Mouse (Mus musculus) kidney, embryonic 16.5 days (tissue): ENCODE measurements around the gene Exoc3. TPM values are rescaled to one million over a fixed set of nuclear protein-coding genes. Genes with fewer than 3 reads are reported as not detected.

Experiments used
- ATAC-seq: fragments of 200-750 bp; cut with Nextera tagmentation; 2 replicates; pipeline ENCODE4 v1.8.0; 2017; ENCODE audit warnings: moderate TSS enrichment; ENCODE audit not compliant: low FRiP score, low TSS enrichment
- H3K27ac ChIP-seq: fragments of 300-500 bp; sonication (generic); 2 replicates; pipeline ENCODE4 v1.5.1; 2014; ENCODE audit warnings: low read length
- H3K27me3 ChIP-seq: fragments of 300-500 bp; sonication (generic); 2 replicates; pipeline ENCODE4 v1.6.1; 2014; ENCODE audit warnings: low read length, control low read depth, mixed read lengths; ENCODE audit not compliant: insufficient read depth
- H3K36me3 ChIP-seq: fragments of 300-500 bp; sonication (generic); 2 replicates; pipeline ENCODE4 v1.6.1; 2014; ENCODE audit warnings: low read length, control low read depth, mixed read lengths; ENCODE audit not compliant: insufficient read depth
- H3K4me1 ChIP-seq: fragments of 300-500 bp; sonication (generic); 2 replicates; pipeline ENCODE4 v1.6.1; 2014; ENCODE audit warnings: low read length, control low read depth, mixed read lengths; ENCODE audit not compliant: insufficient read depth
- H3K4me2 ChIP-seq: fragments of 300-500 bp; sonication (generic); replicated peaks from 2 replicates; pipeline ENCODE4 v1.6.1; 2014; ENCODE audit warnings: low read depth, low read length
- H3K4me3 ChIP-seq: fragments of 300-500 bp; sonication (generic); 2 replicates; pipeline ENCODE4 v1.5.1; 2014; ENCODE audit warnings: mild to moderate bottlenecking, low read length
- H3K9ac ChIP-seq: fragments of 300-500 bp; sonication (generic); replicated peaks from 2 replicates; pipeline ENCODE4 v1.6.1; 2014; ENCODE audit warnings: low read length
- H3K9me3 ChIP-seq: fragments of 300-500 bp; sonication (generic); 2 replicates; pipeline ENCODE4 v1.6.1; 2016; ENCODE audit warnings: low read length, control low read depth
- WGBS: fragments of 180-500 bp; shearing (Covaris S2); extraction: QIAGEN DNeasy Blood & Tissue Kit; methylation state at CpG from one replicate; pipeline ENCODE4 v1.1.7; 2014; 5-methylcytosine and 5-hydroxymethylcytosine counted together
- polyA plus RNA-seq: library from polyadenylated mRNA; unstranded; fragments of >200 nt; fragmentation: Nextera tagmentation; extraction: Ambion mirVana; gene quantifications from 2 replicates; pipeline ENCODE4 v1.2.1, GENCODE M21; 2015

Gene Exoc3
- polyA plus RNA-seq = 68.1 and 70.0 TPM in 2 replicates

GRCm38 (mm10) chr13:74208317-74208985, at the start of gene Exoc3:
Exoc3 (minus strand) TSS chr13:74208732.
- ATAC-seq = peak; percentile 99
- H3K27ac ChIP-seq = peak within 1 kb of the TSS; percentile 97
- peaks cover 12% of the 10 kb centered on the region for H3K4me1 ChIP-seq
- peaks cover 14% of the 10 kb centered on the region; the same call in 1 of the 2 replicates for H3K36me3 ChIP-seq
- H3K4me2 ChIP-seq = peak within 1 kb of the TSS; percentile 92
- H3K9me3 ChIP-seq = no peaks in the 10 kb centered on the region
- peak within 1 kb of the TSS; percentile 87 for H3K4me3 ChIP-seq
- H3K9ac ChIP-seq = peak within 1 kb of the TSS; percentile 88
- under 1% methylated on average over 39 of the region's 39 CpGs for WGBS
- no peaks in the 10 kb centered on the region for H3K27me3 ChIP-seq

- peaks cover 7% of the 10 kb centered on the region for H3K4me1 ChIP-seq
- no peak overlapping the region for H3K4me3 ChIP-seq
- H3K9ac ChIP-seq = no peak overlapping the region
- no peaks in the 10 kb centered on the region; the same call in 1 of the 2 replicates for H3K27me3 ChIP-seq
- H3K4me2 ChIP-seq = no peak overlapping the region
- ATAC-seq = no peak
- H3K36me3 ChIP-seq = no peaks in the 10 kb centered on the region
- H3K27ac ChIP-seq = no peak overlapping the region
- H3K9me3 ChIP-seq = no peaks in the 10 kb centered on the region
Observed at GRCm38 (mm10) chr13:74246494-74246893, 38.0 kb upstream of the Exoc3 start.

- H3K9me3 ChIP-seq = no peaks in the 10 kb centered on the region
- 0 out of 2 replicates have a peak, but pooled peaks have one; percentile 23 for ATAC-seq
- H3K4me2 ChIP-seq = peak overlapping the region; percentile 30
- 76% methylated on average over 4 of the region's 4 CpGs for WGBS
- H3K4me3 ChIP-seq = peak overlapping the region; percentile 12; the same call in 1 of the 2 replicates
- H3K27me3 ChIP-seq = no peaks in the 10 kb centered on the region; the same call in 1 of the 2 replicates
- H3K9ac ChIP-seq = no peak overlapping the region
- no peak overlapping the region for H3K27ac ChIP-seq
- no peaks in the 10 kb centered on the region for H3K36me3 ChIP-seq
- H3K4me1 ChIP-seq = peaks cover 7% of the 10 kb centered on the region
Observed at GRCm38 (mm10) chr13:74245899-74246231, 37.3 kb upstream of the Exoc3 start.

- peaks cover 7% of the 10 kb centered on the region for H3K4me1 ChIP-seq
- no peaks in the 10 kb centered on the region for H3K36me3 ChIP-seq
- no peaks in the 10 kb centered on the region for H3K9me3 ChIP-seq
- ATAC-seq = peak; percentile 94
- H3K4me2 ChIP-seq = peak overlapping the region; percentile 30
- H3K27me3 ChIP-seq = no peaks in the 10 kb centered on the region; the same call in 1 of the 2 replicates
- no peak overlapping the region for H3K27ac ChIP-seq
- H3K9ac ChIP-seq = no peak overlapping the region
- WGBS = 28% methylated on average over 17 of the region's 17 CpGs
- H3K4me3 ChIP-seq = peak overlapping the region; percentile 12; the same call in 1 of the 2 replicates
Observed at GRCm38 (mm10) chr13:74245214-74245898, 36.8 kb upstream of the Exoc3 start.

- H3K36me3 ChIP-seq = no peaks in the 10 kb centered on the region
- H3K4me3 ChIP-seq = no peak overlapping the region
- H3K27me3 ChIP-seq = no peaks in the 10 kb centered on the region
- WGBS = 66% methylated on average over 7 of the region's 7 CpGs
- no peaks in the 10 kb centered on the region for H3K4me1 ChIP-seq
- H3K4me2 ChIP-seq = no peak overlapping the region
- no peaks in the 10 kb centered on the region for H3K9me3 ChIP-seq
- no peak for ATAC-seq
- no peak overlapping the region for H3K9ac ChIP-seq
- H3K27ac ChIP-seq = no peak overlapping the region
Observed at GRCm38 (mm10) chr13:74237574-74237973, 29.0 kb upstream of the Exoc3 start.

GRCm38 (mm10) chr13:74220659-74221058, 12.1 kb upstream of the Exoc3 start:
- no peak for ATAC-seq
- 34% methylated on average over 1 of the region's 1 CpGs for WGBS

GRCm38 (mm10) chr13:74218441-74218840, 9.9 kb upstream of the Exoc3 start:
- Histone ChIP-seq H3K27ac (no peak overlapping the region), H3K4me2 (no peak overlapping the region), H3K4me1 (no peaks in the 10 kb centered on the region), H3K9me3 (no peaks in the 10 kb centered on the region), H3K36me3 (no peaks in the 10 kb centered on the region), H3K4me3 (no peak overlapping the region), H3K9ac (no peak overlapping the region), H3K27me3 (no peaks in the 10 kb centered on the region)
- ATAC-seq = no peak
- WGBS = 82% methylated on average over 3 of the region's 3 CpGs

More at GRCm38 (mm10) chr13:74220659-74221058, 12.1 kb upstream of the Exoc3 start:
- no peaks in the 10 kb centered on the region for H3K4me1 ChIP-seq
- H3K9ac ChIP-seq = no peak overlapping the region
- H3K9me3 ChIP-seq = no peaks in the 10 kb centered on the region
- H3K4me2 ChIP-seq = no peak overlapping the region
- no peak overlapping the region for H3K4me3 ChIP-seq
- no peak overlapping the region for H3K27ac ChIP-seq
- H3K36me3 ChIP-seq = no peaks in the 10 kb centered on the region
- H3K27me3 ChIP-seq = no peaks in the 10 kb centered on the region

- Histone ChIP-seq H3K36me3 (peaks cover 9% of the 10 kb centered on the region; the same call in 1 of the 2 replicates), H3K9me3 (no peaks in the 10 kb centered on the region), H3K27ac (peak overlapping the region; percentile 97), H3K4me2 (peak overlapping the region; percentile 92), H3K4me1 (peaks cover 12% of the 10 kb centered on the region), H3K27me3 (no peaks in the 10 kb centered on the region), H3K9ac (peak overlapping the region; percentile 88), H3K4me3 (peak overlapping the region; percentile 87)
- 19% methylated on average over 12 of the region's 12 CpGs for WGBS
- ATAC-seq = peak; percentile 37; the same call in 1 of the 2 replicates
Observed at GRCm38 (mm10) chr13:74208986-74209345, 434 bp upstream of the Exoc3 start.

GRCm38 (mm10) chr13:74196451-74196850, 12.1 kb downstream of the Exoc3 start:
- 76% methylated on average over 3 of the region's 3 CpGs for WGBS
- no peaks in the 10 kb centered on the region for H3K4me1 ChIP-seq
- no peaks in the 10 kb centered on the region for H3K9me3 ChIP-seq
- no peak overlapping the region for H3K27ac ChIP-seq
- no peak overlapping the region for H3K4me3 ChIP-seq
- no peaks in the 10 kb centered on the region for H3K27me3 ChIP-seq
- no peak overlapping the region for H3K9ac ChIP-seq
- no peak for ATAC-seq
- peaks cover 37% of the 10 kb centered on the region for H3K36me3 ChIP-seq
- H3K4me2 ChIP-seq = no peak overlapping the region

- no peaks in the 10 kb centered on the region for H3K4me1 ChIP-seq
- H3K9me3 ChIP-seq = no peaks in the 10 kb centered on the region
- H3K27me3 ChIP-seq = no peaks in the 10 kb centered on the region
- H3K36me3 ChIP-seq = peaks cover 40% of the 10 kb centered on the region
- ATAC-seq = no peak
- H3K4me3 ChIP-seq = no peak overlapping the region
- 82% methylated on average over 6 of the region's 6 CpGs for WGBS
- no peak overlapping the region for H3K27ac ChIP-seq
- H3K4me2 ChIP-seq = no peak overlapping the region
- H3K9ac ChIP-seq = no peak overlapping the region
Observed at GRCm38 (mm10) chr13:74192613-74193012, 15.9 kb downstream of the Exoc3 start.
